Mouse (Mus musculus) kidney, postnatal 0 days (tissue): Measurements from ENCODE around the gene Rab37. TPM values are rescaled to one million over a fixed set of nuclear protein-coding genes. Genes with fewer than 3 reads are reported as not detected.

Source experiments
- ATAC-seq: fragments of 200-750 bp; cut with Nextera tagmentation; replicated peaks from 2 replicates; pipeline ENCODE4 v1.8.0; 2017; ENCODE audit warnings: low read depth, moderate number of reproducible peaks, moderate TSS enrichment, moderate library complexity; ENCODE audit not compliant: low FRiP score
- DNase-seq: peaks from one replicate; pipeline ENCODE4 v3.0.0-alpha.2; 2016; ENCODE audit warnings: low spot score
- H3K27ac ChIP-seq: fragments of 300-500 bp; sonication (generic); 2 replicates; pipeline ENCODE4 v1.5.1; 2014; ENCODE audit warnings: mild to moderate bottlenecking
- H3K27me3 ChIP-seq: fragments of 300-500 bp; sonication (generic); 2 replicates; pipeline ENCODE4 v1.6.1; 2014; ENCODE audit warnings: low read length, mixed read lengths; ENCODE audit not compliant: insufficient read depth
- H3K36me3 ChIP-seq: fragments of 300-500 bp; sonication (generic); 2 replicates; pipeline ENCODE4 v1.6.1; 2014; ENCODE audit warnings: low read length, mixed read lengths; ENCODE audit not compliant: insufficient read depth
- H3K4me1 ChIP-seq: fragments of 300-500 bp; sonication (generic); replicated peaks from 2 replicates; pipeline ENCODE4 v1.6.1; 2014; ENCODE audit warnings: antibody characterized with exemption, low read length, mixed read lengths; ENCODE audit not compliant: insufficient read depth
- H3K4me2 ChIP-seq: fragments of 300-500 bp; sonication (generic); 2 replicates; pipeline ENCODE4 v1.6.1; 2014; ENCODE audit warnings: mild to moderate bottlenecking, low read length, moderate library complexity, mixed read lengths
- H3K4me3 ChIP-seq: fragments of 300-500 bp; sonication (generic); replicated peaks from 2 replicates; pipeline ENCODE4 v1.5.1; 2014; ENCODE audit warnings: low read depth, low read length
- H3K9ac ChIP-seq: fragments of 300-500 bp; sonication (generic); 2 replicates; pipeline ENCODE4 v1.6.1; 2014; ENCODE audit warnings: low read depth, low read length
- H3K9me3 ChIP-seq: fragments of 300-500 bp; sonication (generic); replicated peaks from 2 replicates; pipeline ENCODE4 v1.6.1; 2016; ENCODE audit warnings: low read length, inconsistent platforms, mixed read lengths
- CTCF ChIP-seq: IDR thresholded peaks from 2 replicates; pipeline ENCODE4 v1.5.1; 2016; ENCODE audit warnings: antibody characterized with exemption, low read depth, mild to moderate bottlenecking, moderate library complexity
- WGBS: fragments of 180-500 bp; shearing (Covaris S2); extraction: QIAGEN DNeasy Blood & Tissue Kit; methylation state at CpG from one replicate; pipeline ENCODE4 v1.1.7; 2014; 5-methylcytosine and 5-hydroxymethylcytosine counted together
- polyA plus RNA-seq: library from polyadenylated mRNA; unstranded; fragments of >200 nt; fragmentation: Nextera tagmentation; extraction: Ambion mirVana; gene quantifications from 2 replicates; pipeline ENCODE4 v1.2.1, GENCODE M21; 2015

Gene Rab37
- polyA plus RNA-seq, 1 experiment from 2014 or later, result 1.8 TPM

DNA sequence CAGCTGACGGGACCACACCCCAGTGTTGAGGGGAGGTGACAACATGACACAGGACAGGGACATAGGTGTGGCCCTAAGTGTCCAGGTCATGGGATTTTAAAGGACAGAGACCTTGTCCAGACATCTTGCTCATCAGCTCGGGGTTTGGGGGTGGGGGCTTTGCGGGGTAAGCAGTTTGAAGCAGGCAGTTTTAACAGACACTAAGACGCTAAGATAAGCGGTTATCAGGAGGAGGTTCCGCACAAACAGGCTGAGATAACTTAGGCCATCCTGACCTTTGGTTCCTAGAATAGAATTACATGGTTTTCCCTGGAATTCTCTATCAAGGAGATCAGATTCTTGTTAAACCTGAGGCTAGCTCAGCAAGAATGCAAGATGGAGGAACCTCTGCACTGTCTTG is 103.5 kb downstream of the Rab37 start:
- H3K9ac ChIP-seq, result no peak overlapping the region
- H3K4me1 ChIP-seq, result 0 out of 2 replicates have a peak, but pooled peaks cover 4% of the 10 kb centered on the region
- ATAC-seq, result no peak
- no peak overlapping the region for H3K27ac ChIP-seq
- no peak overlapping the region for H3K4me2 ChIP-seq
- H3K4me3 ChIP-seq, result no peak overlapping the region
- peaks cover 4% of the 10 kb centered on the region; the same call in 1 of the 2 replicates for H3K36me3 ChIP-seq
- no peak for TF ChIP-seq CTCF
- no peak for DNase-seq
- H3K9me3 ChIP-seq, result no peaks in the 10 kb centered on the region
- no peaks in the 10 kb centered on the region for H3K27me3 ChIP-seq
- WGBS, result 80% methylated on average over 6 of the region's 6 CpGs

GRCm38 (mm10) chr11:115195933-115196332 is 104.7 kb downstream of the Rab37 start:
- H3K4me2 ChIP-seq, result no peak overlapping the region
- WGBS, result 88% methylated on average over 5 of the region's 5 CpGs
- ATAC-seq, result no peak
- 0 out of 2 replicates have a peak, but pooled peaks cover 4% of the 10 kb centered on the region for H3K4me1 ChIP-seq
- H3K4me3 ChIP-seq, result no peak overlapping the region
- no peak for TF ChIP-seq CTCF
- no peak overlapping the region for H3K9ac ChIP-seq
- H3K9me3 ChIP-seq, result no peaks in the 10 kb centered on the region
- DNase-seq, result no peak
- peaks cover 5% of the 10 kb centered on the region; the same call in 1 of the 2 replicates for H3K36me3 ChIP-seq
- H3K27me3 ChIP-seq, result no peaks in the 10 kb centered on the region
- no peak overlapping the region for H3K27ac ChIP-seq

DNA sequence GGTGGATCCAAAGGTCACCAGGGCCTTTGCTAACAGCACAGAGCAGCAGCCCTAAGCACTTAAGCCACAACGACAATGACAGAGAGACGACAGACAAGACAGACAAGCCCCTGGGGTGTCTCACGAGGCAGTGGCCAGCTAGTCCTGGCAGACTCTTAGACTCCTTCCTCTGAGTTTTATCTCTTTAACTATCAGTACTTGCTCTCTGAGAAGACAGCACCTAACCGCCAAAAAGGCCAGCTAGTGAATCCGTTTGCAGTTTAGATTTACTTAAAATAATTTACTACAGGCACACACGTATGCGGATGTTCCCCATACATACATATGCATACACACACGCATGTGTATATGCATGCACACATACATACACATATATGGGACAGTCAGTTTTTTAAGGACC is 106.3 kb downstream of the Rab37 start:
- H3K4me3 ChIP-seq, result no peak overlapping the region
- no peaks in the 10 kb centered on the region for H3K4me1 ChIP-seq
- H3K27me3 ChIP-seq, result no peaks in the 10 kb centered on the region
- no peak overlapping the region for H3K27ac ChIP-seq
- TF ChIP-seq CTCF, result no peak
- no peak overlapping the region for H3K4me2 ChIP-seq
- ATAC-seq (no peak), DNase-seq (no peak)
- H3K9ac ChIP-seq, result no peak overlapping the region
- H3K36me3 ChIP-seq, result peaks cover 15% of the 10 kb centered on the region; the same call in 1 of the 2 replicates
- H3K9me3 ChIP-seq, result no peaks in the 10 kb centered on the region
- WGBS, result 78% methylated on average over 8 of the region's 8 CpGs

DNA sequence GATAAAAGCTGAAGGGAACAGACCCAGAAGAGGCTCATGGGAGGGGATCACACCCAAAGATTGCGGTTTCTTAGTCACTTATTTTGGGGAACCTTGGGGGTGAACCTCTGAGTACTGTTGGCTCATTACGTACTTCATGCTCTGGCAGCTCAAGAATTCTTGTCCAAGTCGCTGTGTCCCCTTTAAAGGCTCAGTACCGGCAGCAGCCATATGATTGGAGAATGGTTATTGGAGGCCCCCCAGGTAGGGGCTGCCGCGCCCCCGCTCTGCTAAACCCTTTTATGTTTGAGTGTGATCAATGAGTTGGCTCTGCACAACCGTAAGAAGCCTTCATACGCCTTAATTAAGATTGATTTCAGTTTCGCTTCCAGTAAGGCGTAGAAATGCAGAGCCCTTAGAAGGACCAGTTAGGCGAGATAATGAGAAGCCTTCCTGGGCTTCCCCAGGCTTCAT is 107.7 kb downstream of the Rab37 start:
- ATAC-seq, result no peak
- no peaks in the 10 kb centered on the region for H3K27me3 ChIP-seq
- no peak for TF ChIP-seq CTCF
- no peaks in the 10 kb centered on the region for H3K4me1 ChIP-seq
- no peaks in the 10 kb centered on the region for H3K9me3 ChIP-seq
- no peak overlapping the region for H3K4me2 ChIP-seq
- H3K36me3 ChIP-seq, result peaks cover 15% of the 10 kb centered on the region
- H3K4me3 ChIP-seq, result no peak overlapping the region
- 62% methylated on average over 12 of the region's 12 CpGs for WGBS
- H3K9ac ChIP-seq, result no peak overlapping the region
- H3K27ac ChIP-seq, result no peak overlapping the region
- DNase-seq, result no peak

GRCm38 (mm10) chr11:115200520-115200919 is 109.3 kb downstream of the Rab37 start:
- no peaks in the 10 kb centered on the region for H3K4me1 ChIP-seq
- no peaks in the 10 kb centered on the region for H3K9me3 ChIP-seq
- no peak overlapping the region for H3K27ac ChIP-seq
- peaks cover 24% of the 10 kb centered on the region for H3K36me3 ChIP-seq
- H3K27me3 ChIP-seq, result no peaks in the 10 kb centered on the region
- no peak for TF ChIP-seq CTCF
- H3K4me2 ChIP-seq, result no peak overlapping the region
- no peak overlapping the region for H3K9ac ChIP-seq
- H3K4me3 ChIP-seq, result no peak overlapping the region
- ATAC-seq (no peak), DNase-seq (no peak)
- WGBS, result 79% methylated on average over 4 of the region's 4 CpGs

DNA sequence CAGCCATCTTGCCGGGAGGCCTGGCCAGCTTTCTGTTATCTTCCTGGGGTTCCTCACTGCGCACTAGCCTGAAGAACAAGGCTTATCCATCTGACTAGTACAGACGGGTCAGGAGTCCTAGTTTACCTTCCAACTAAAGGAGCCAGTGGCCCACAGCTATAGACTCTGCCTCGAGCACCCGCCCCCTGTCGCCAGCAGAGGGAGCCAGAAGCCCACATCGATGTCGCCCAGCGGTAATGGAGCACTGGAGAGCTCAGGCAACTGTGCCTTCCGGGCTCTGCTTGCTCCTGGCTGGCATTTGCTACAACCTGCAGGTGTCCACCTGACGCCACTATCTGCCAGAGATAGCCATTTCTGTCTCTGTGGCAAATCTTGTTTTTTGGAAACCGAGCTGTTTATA is 111.1 kb downstream of the Rab37 start:
- ATAC-seq (peak; percentile 74), DNase-seq (peak; percentile 85)
- Histone ChIP-seq H3K36me3 (peaks cover 33% of the 10 kb centered on the region), H3K4me3 (no peak overlapping the region), H3K9me3 (no peaks in the 10 kb centered on the region), H3K27me3 (no peaks in the 10 kb centered on the region), H3K27ac (no peak overlapping the region), H3K9ac (no peak overlapping the region), H3K4me1 (no peaks in the 10 kb centered on the region), H3K4me2 (no peak overlapping the region)
- TF ChIP-seq CTCF, result peak; percentile 96
- WGBS, result 18% methylated on average over 12 of the region's 12 CpGs

DNA sequence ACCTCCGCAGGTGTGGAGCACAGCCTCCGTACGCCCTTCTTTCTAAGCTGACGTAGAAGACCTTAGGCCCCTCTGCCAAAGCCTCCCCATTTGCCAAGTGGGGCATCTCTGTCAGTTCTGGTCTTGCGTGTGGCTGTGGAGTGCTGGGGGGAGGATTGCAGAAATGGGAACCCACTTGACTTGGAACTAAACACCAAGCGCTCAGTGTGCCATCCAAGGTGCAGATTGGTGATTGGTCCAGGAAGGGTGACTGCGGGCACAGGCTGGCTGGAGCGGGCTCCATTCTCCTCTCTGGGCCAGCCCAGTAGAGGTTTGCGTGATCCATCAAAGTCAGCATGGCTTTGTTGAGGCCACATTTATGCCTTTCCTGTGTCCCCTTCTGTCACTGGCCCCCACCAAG is 111.5 kb downstream of the Rab37 start:
- Histone ChIP-seq H3K4me3 (no peak overlapping the region), H3K36me3 (peaks cover 31% of the 10 kb centered on the region), H3K4me2 (no peak overlapping the region), H3K27me3 (no peaks in the 10 kb centered on the region), H3K9me3 (no peaks in the 10 kb centered on the region), H3K4me1 (no peaks in the 10 kb centered on the region), H3K9ac (no peak overlapping the region), H3K27ac (no peak overlapping the region)
- no peak for ATAC-seq
- 91% methylated on average over 9 of the region's 9 CpGs for WGBS
- DNase-seq, result no peak
- TF ChIP-seq CTCF, result no peak
